Mouse (Mus musculus): Measurements from ENCODE around the gene Gpank1. TPM values are rescaled to one million over a fixed set of nuclear protein-coding genes. Genes with fewer than 3 reads are reported as not detected.
"Not testable (repeated sequence)": the region's sequence is repeated elsewhere in the genome, so short reads cannot be mapped to it uniquely, and the experiment has no call there.

Gpank1 gene
- polyA plus RNA-seq, 1 experiment from 2014 or later: 10.0 TPM

- Histone ChIP-seq H3K4me1 (ENCODE audit: control insufficient read depth in 2 of 2, insufficient read depth in 2 of 2, low read length in 2 of 2) (no peaks in the 10 kb centered on the region), H3K27ac (replicated peaks in 1 of 2; ENCODE audit: control insufficient read depth in 1 of 2, insufficient read depth in 1 of 2, low read depth in 2 of 2, low read length in 2 of 2) (peak overlapping the region; percentile 61 to 65; a peak in 2 of 4 replicates), H3K9ac (ENCODE audit: low read length) (0 out of 2 replicates have a peak overlapping the region, but pooled peaks have one; percentile 41), H3K9me3 (ENCODE audit: control insufficient read depth, low read length) (no peaks in the 10 kb centered on the region), H3K27me3 (ENCODE audit: control insufficient read depth, insufficient read depth, low read length) (no peaks in the 10 kb centered on the region), H3K4me2 (ENCODE audit: low read length) (peak overlapping the region; percentile 31; the same call in 1 of the 2 replicates), H3K4me3 (ENCODE audit: control insufficient read depth in 1 of 2, insufficient read depth in 1 of 2, low read depth in 1 of 2, low read length in 2 of 2) (no peak overlapping the region), H3K36me3 (ENCODE audit: control insufficient read depth, insufficient read depth, low read length) (peaks cover 30% of the 10 kb centered on the region)
- WGBS: 59% methylated on average over 9 of the region's 9 CpGs
- ATAC-seq (ENCODE audit: insufficient number of reproducible peaks, insufficient read depth, low FRiP score, low read depth): no peak
Observed at GRCm38 (mm10) chr17:35111774-35112173, 9.5 kb upstream of the Gpank1 start.

GRCm38 (mm10) chr17:35115046-35116019 is 5.9 kb upstream of the Gpank1 start, which contains the start of gene Ly6g5b:
TSS of gene Ly6g5b (minus strand) at chr17:35115428.
- Histone ChIP-seq H3K27ac (replicated peaks in 1 of 2; ENCODE audit: control insufficient read depth in 1 of 2, insufficient read depth in 1 of 2, low read depth in 2 of 2, low read length in 2 of 2) (no peak within 1 kb of the TSS), H3K27me3 (ENCODE audit: control insufficient read depth, insufficient read depth, low read length) (no peaks in the 10 kb centered on the region), H3K4me1 (ENCODE audit: control insufficient read depth in 2 of 2, insufficient read depth in 2 of 2, low read length in 2 of 2) (peaks cover 2 to 7% of the 10 kb centered on the region in 2 experiments; a peak in 2 of 4 replicates), H3K4me2 (ENCODE audit: low read length) (no peak within 1 kb of the TSS), H3K4me3 (ENCODE audit: control insufficient read depth in 1 of 2, insufficient read depth in 1 of 2, low read depth in 1 of 2, low read length in 2 of 2) (no peak within 1 kb of the TSS), H3K36me3 (ENCODE audit: control insufficient read depth, insufficient read depth, low read length) (peaks cover 60% of the 10 kb centered on the region), H3K9ac (ENCODE audit: low read length) (no peak within 1 kb of the TSS), H3K9me3 (ENCODE audit: control insufficient read depth, low read length) (no peaks in the 10 kb centered on the region)
- WGBS: 80% methylated on average over 8 of the region's 8 CpGs
- no peak for ATAC-seq (ENCODE audit: insufficient number of reproducible peaks, insufficient read depth, low FRiP score, low read depth)

GRCm38 (mm10) chr17:35120745-35121142 is 511 bp upstream of the Gpank1 start:
- under 1% methylated on average over 33 of the region's 33 CpGs for WGBS
- Histone ChIP-seq H3K27me3 (ENCODE audit: control insufficient read depth, insufficient read depth, low read length) (no peaks in the 10 kb centered on the region), H3K9ac (ENCODE audit: low read length) (peak overlapping the region; percentile 98), H3K4me3 (ENCODE audit: control insufficient read depth in 1 of 2, insufficient read depth in 1 of 2, low read depth in 1 of 2, low read length in 2 of 2) (peak overlapping the region; percentile 77 to 94), H3K36me3 (ENCODE audit: control insufficient read depth, insufficient read depth, low read length) (peaks cover 59% of the 10 kb centered on the region), H3K4me2 (ENCODE audit: low read length) (peak overlapping the region; percentile 96), H3K4me1 (ENCODE audit: control insufficient read depth in 2 of 2, insufficient read depth in 2 of 2, low read length in 2 of 2) (peaks cover 4 to 23% of the 10 kb centered on the region in 2 experiments), H3K9me3 (ENCODE audit: control insufficient read depth, low read length) (no peaks in the 10 kb centered on the region), H3K27ac (replicated peaks in 1 of 2; ENCODE audit: control insufficient read depth in 1 of 2, insufficient read depth in 1 of 2, low read depth in 2 of 2, low read length in 2 of 2) (peak overlapping the region; percentile 30 to 57; a peak in 3 of 4 replicates)
- ATAC-seq (ENCODE audit: insufficient number of reproducible peaks, insufficient read depth, low FRiP score, low read depth): no peak

GRCm38 (mm10) chr17:35121871-35122303 is 632 bp downstream of the Gpank1 start, which contains the start of gene Csnk2b:
TSS of gene Csnk2b (minus strand) at chr17:35122053.
- Histone ChIP-seq H3K9me3 (ENCODE audit: control insufficient read depth, low read length) (no peaks in the 10 kb centered on the region), H3K4me2 (ENCODE audit: low read length) (peak within 1 kb of the TSS; percentile 96), H3K36me3 (ENCODE audit: control insufficient read depth, insufficient read depth, low read length) (peaks cover 47% of the 10 kb centered on the region), H3K4me1 (ENCODE audit: control insufficient read depth in 2 of 2, insufficient read depth in 2 of 2, low read length in 2 of 2) (peaks cover 4 to 23% of the 10 kb centered on the region in 2 experiments), H3K27ac (replicated peaks in 1 of 2; ENCODE audit: control insufficient read depth in 1 of 2, insufficient read depth in 1 of 2, low read depth in 2 of 2, low read length in 2 of 2) (peak within 1 kb of the TSS; percentile 80 to 83), H3K27me3 (ENCODE audit: control insufficient read depth, insufficient read depth, low read length) (no peaks in the 10 kb centered on the region), H3K9ac (ENCODE audit: low read length) (peak within 1 kb of the TSS; percentile 98), H3K4me3 (ENCODE audit: control insufficient read depth in 1 of 2, insufficient read depth in 1 of 2, low read depth in 1 of 2, low read length in 2 of 2) (peak within 1 kb of the TSS; percentile 77 to 94)
- no peak for ATAC-seq (ENCODE audit: insufficient number of reproducible peaks, insufficient read depth, low FRiP score, low read depth)
- WGBS: under 1% methylated on average over 19 of the region's 19 CpGs

GRCm38 (mm10) chr17:35123287-35123686 is 2.0 kb downstream of the Gpank1 start:
- not testable (repeated sequence) for H3K9me3 ChIP-seq (ENCODE audit: control insufficient read depth, low read length); H3K4me2 ChIP-seq (ENCODE audit: low read length); H3K9ac ChIP-seq (ENCODE audit: low read length); H3K27ac ChIP-seq (replicated peaks in 1 of 2; ENCODE audit: control insufficient read depth in 1 of 2, insufficient read depth in 1 of 2, low read depth in 2 of 2, low read length in 2 of 2); ATAC-seq (ENCODE audit: insufficient number of reproducible peaks, insufficient read depth, low FRiP score, low read depth); H3K27me3 ChIP-seq (ENCODE audit: control insufficient read depth, insufficient read depth, low read length); H3K4me3 ChIP-seq (ENCODE audit: control insufficient read depth in 1 of 2, insufficient read depth in 1 of 2, low read depth in 1 of 2, low read length in 2 of 2)
- Histone ChIP-seq H3K36me3 (ENCODE audit: control insufficient read depth, insufficient read depth, low read length) (peaks cover 38% of the 10 kb centered on the region), H3K4me1 (ENCODE audit: control insufficient read depth in 2 of 2, insufficient read depth in 2 of 2, low read length in 2 of 2) (peaks cover 11 to 23% of the 10 kb centered on the region in 2 experiments)
- 89% methylated on average over 9 of the region's 9 CpGs for WGBS

GRCm38 (mm10) chr17:35124261-35124896 is 3.1 kb downstream of the Gpank1 start:
- H3K4me3 ChIP-seq (ENCODE audit: control insufficient read depth in 1 of 2, insufficient read depth in 1 of 2, low read depth in 1 of 2, low read length in 2 of 2); H3K27ac ChIP-seq (replicated peaks in 1 of 2; ENCODE audit: control insufficient read depth in 1 of 2, insufficient read depth in 1 of 2, low read depth in 2 of 2, low read length in 2 of 2); H3K4me2 ChIP-seq (ENCODE audit: low read length); ATAC-seq (ENCODE audit: insufficient number of reproducible peaks, insufficient read depth, low FRiP score, low read depth); H3K9me3 ChIP-seq (ENCODE audit: control insufficient read depth, low read length); H3K27me3 ChIP-seq (ENCODE audit: control insufficient read depth, insufficient read depth, low read length); H3K9ac ChIP-seq (ENCODE audit: low read length): not testable (repeated sequence)
- Histone ChIP-seq H3K4me1 (ENCODE audit: control insufficient read depth in 2 of 2, insufficient read depth in 2 of 2, low read length in 2 of 2) (peaks cover 11 to 23% of the 10 kb centered on the region in 2 experiments), H3K36me3 (ENCODE audit: control insufficient read depth, insufficient read depth, low read length) (peaks cover 33% of the 10 kb centered on the region)
- WGBS: 94% methylated on average over 12 of the region's 12 CpGs

GRCm38 (mm10) chr17:35125081-35125480 is 3.8 kb downstream of the Gpank1 start:
- Histone ChIP-seq H3K27ac (replicated peaks in 1 of 2; ENCODE audit: control insufficient read depth in 1 of 2, insufficient read depth in 1 of 2, low read depth in 2 of 2, low read length in 2 of 2) (no peak overlapping the region), H3K4me3 (ENCODE audit: control insufficient read depth in 1 of 2, insufficient read depth in 1 of 2, low read depth in 1 of 2, low read length in 2 of 2) (no peak overlapping the region), H3K36me3 (ENCODE audit: control insufficient read depth, insufficient read depth, low read length) (peaks cover 34% of the 10 kb centered on the region), H3K4me1 (ENCODE audit: control insufficient read depth in 2 of 2, insufficient read depth in 2 of 2, low read length in 2 of 2) (peaks cover 11 to 19% of the 10 kb centered on the region in 2 experiments), H3K9ac (ENCODE audit: low read length) (peak overlapping the region; percentile 84), H3K4me2 (ENCODE audit: low read length) (peak overlapping the region; percentile 76), H3K9me3 (ENCODE audit: control insufficient read depth, low read length) (no peaks in the 10 kb centered on the region), H3K27me3 (ENCODE audit: control insufficient read depth, insufficient read depth, low read length) (no peaks in the 10 kb centered on the region)
- no peak for ATAC-seq (ENCODE audit: insufficient number of reproducible peaks, insufficient read depth, low FRiP score, low read depth)
- 94% methylated on average over 1 of the region's 1 CpGs for WGBS

Measured in heart, embryonic 14.5 days (tissue).